In genomic region chr5:72869779-72870608, GRCm38 (mm10) we compare ENCODE assay signal across 19 mouse cellular contexts. TPM values are rescaled to one million over a fixed set of nuclear protein-coding genes. Genes with fewer than 3 reads are reported as not detected.
A peak's percentile ranks its signal among the peaks of the same experiment; 100 is the strongest.
DNase-seq lines count a peak whose midpoint lies in the region; ATAC-seq lines count a peak whose summit lies in the region.
"Had no signal": no experiment of that assay in that cellular context is flagged by ENCODE, and none has a peak within 500 bp of the region (broad histone marks: within the 10 kb centered on the region; RNA-seq: fewer than 3 reads in every experiment).

No protein-coding gene starts in this region.

- H3K9me3 ChIP-seq in hindbrain, embryonic 12.5 days (replicated peaks): no peaks in the 10 kb centered on the region
- H3K9me3 ChIP-seq: liver, embryonic 13.5 days had no signal

- no peak for ATAC-seq in CD4-positive, CD25-positive, alpha-beta regulatory T cell, adult 4 months
- ATAC-seq in hindbrain, embryonic 12.5 days (ENCODE audit: low FRiP score): no peak
- ATAC-seq: forebrain, embryonic 16.5 days had no signal

- H3K4me2 ChIP-seq in hindbrain, embryonic 12.5 days (replicated peaks): no peak overlapping the region
- H3K4me2 ChIP-seq: hindbrain, embryonic 14.5 days had no signal

- H3K27me3 ChIP-seq in hindbrain, embryonic 12.5 days: peaks cover 20% of the 10 kb centered on the region

- intact Hi-C loops in gastrocnemius, postnatal 36 days (cut with DNase I): no loop called here

- no peak overlapping the region for H3K4me3 ChIP-seq in hindbrain, embryonic 12.5 days
- H3K4me3 ChIP-seq: erythroblast, embryonic 14.5 days had no signal

- 77% methylated on average over 14 of the region's 14 CpGs for WGBS in hindbrain, embryonic 12.5 days

- H3K9ac ChIP-seq in hindbrain, embryonic 12.5 days: no peak overlapping the region
- H3K9ac ChIP-seq: hindbrain, embryonic 14.5 days; liver, embryonic 13.5 days had no signal

- no peak overlapping the region for H3K27ac ChIP-seq in hindbrain, embryonic 12.5 days
- H3K27ac ChIP-seq: hindbrain, embryonic 14.5 days; liver, embryonic 13.5 days had no signal

- peaks cover 4% of the 10 kb centered on the region for H3K4me1 ChIP-seq in hindbrain, embryonic 12.5 days

- DNase-seq in CD4-positive, CD25-positive, alpha-beta regulatory T cell, adult 2 months (ENCODE audit: low read depth, low spot score): peak; percentile 38
- peak; percentile 91 for DNase-seq in A20 (ENCODE audit: low read depth, low spot score)
- peak; percentile 30 for DNase-seq in induced T-regulatory cell, adult 2 months (ENCODE audit: low read depth)
- peak; percentile 59 to 65 for DNase-seq in kidney, postnatal 36 days
- no peak for DNase-seq in gastrocnemius, postnatal 36 days
- no peak for DNase-seq in ovary, adult 18-20 months (ENCODE audit: low spot score)
- DNase-seq: adrenal gland, postnatal 36 days; cerebellum, postnatal 10 days; heart, postnatal 10 days; layer of hippocampus, postnatal 36 days; left cerebral cortex, postnatal 4 days; liver, embryonic 13.5 days; right cerebral cortex, postnatal 25 days had no signal

- H3K36me3 ChIP-seq in hindbrain, embryonic 12.5 days: no peaks in the 10 kb centered on the region
- H3K36me3 ChIP-seq: G1E; liver, embryonic 13.5 days had no signal

RNA-seq across cellular contexts. Expression of gene Tec, which starts 1.7 kb away (rescaled TPM):
- polyA plus RNA-seq in CD4-positive, CD25-positive, alpha-beta regulatory T cell, adult 4 months (2017; shearing (Covaris generic)): 10 to 100 TPM; 11.5 to 19.9 TPM
- total RNA-seq in gastrocnemius, postnatal 36 days (2021): 1 to 10 TPM; 1.3 to 1.9 TPM
- polyA plus RNA-seq in hindbrain, embryonic 12.5 days (2016; fragmentation: Nextera tagmentation; extraction: Ambion mirVana): 6.5 and 7.8 TPM in 2 replicates
- polyA plus RNA-seq: erythroblast, embryonic 14.5 days had no signal

RNA-seq across cellular contexts. Expression of gene Slain2, which starts 44.1 kb away (rescaled TPM):
- polyA plus RNA-seq in CD4-positive, CD25-positive, alpha-beta regulatory T cell, adult 4 months (2017; shearing (Covaris generic)): 10 to 100 TPM in 1 of 2 experiments, 1 to 10 TPM in 1; 9.8 to 10.8 TPM
- 100 to 1,000 TPM in 1 of 2 experiments, 10 to 100 TPM in 1; 92.9 to 101 TPM for total RNA-seq in gastrocnemius, postnatal 36 days (2021)
- polyA plus RNA-seq in hindbrain, embryonic 12.5 days (2016; fragmentation: Nextera tagmentation; extraction: Ambion mirVana): 27.7 and 30.9 TPM in 2 replicates

Comparison
In these comparisons a context has a peak if more than half of its experiments do, and no peak if none do; other contexts are left out.
1. DNase-seq: peak in CD4-positive, CD25-positive, alpha-beta regulatory T cell, adult 2 months (single experiment), A20 (single experiment), induced T-regulatory cell, adult 2 months (single experiment) and kidney, postnatal 36 days (2 of 2); none in gastrocnemius, postnatal 36 days (0 of 2) and ovary, adult 18-20 months (single experiment).